Mouse (Mus musculus) bone marrow, adult 2 months (tissue): Measurements from ENCODE around the gene Herpud1.

Experiments
- CTCF ChIP-seq: fragments of 200-500 bp; IDR thresholded peaks from 2 replicates; pipeline ENCODE4 v1.5.1; 2011; ENCODE audit warnings: low read length, control low read depth; ENCODE audit not compliant: control insufficient read depth, insufficient read depth
- POLR2A ChIP-seq: fragments of 200-500 bp; IDR thresholded peaks from 2 replicates; pipeline ENCODE4 v1.6.1; 2011; ENCODE audit warnings: low read depth, mild to moderate bottlenecking, control low read depth, low read length, borderline replicate concordance; ENCODE audit not compliant: control insufficient read depth

- TF ChIP-seq CTCF (peak; percentile 41), POLR2A (no peak)
Measured at GRCm38 (mm10) chr8:94378763-94379415, 7.3 kb upstream of the Herpud1 start.
